Mouse (Mus musculus) erythroblast, embryonic 14.5 days (primary cell): Measurements from ENCODE around the gene Nat14. TPM values are rescaled to one million over a fixed set of nuclear protein-coding genes. Genes with fewer than 3 reads are reported as not detected.

ENCODE experiments used
- H3K27me3 ChIP-seq: 2 replicates; pipeline ENCODE4 v1.6.1; 2012; ENCODE audit warnings: inconsistent platforms; ENCODE audit not compliant: control insufficient read depth
- H3K36me3 ChIP-seq: 2 replicates; pipeline ENCODE4 v1.6.1; 2012; ENCODE audit warnings: mild to moderate bottlenecking, inconsistent platforms; ENCODE audit not compliant: control insufficient read depth
- H3K4me1 ChIP-seq: 2 replicates; pipeline ENCODE4 v1.6.1; 2012; ENCODE audit warnings: inconsistent platforms; ENCODE audit not compliant: control insufficient read depth
- H3K4me3 ChIP-seq: replicated peaks from 2 replicates; pipeline ENCODE3; 2012; ENCODE audit warnings: moderate library complexity, mild to moderate bottlenecking, inconsistent platforms
- H3K9me3 ChIP-seq: 2 replicates; pipeline ENCODE4 v1.6.1; 2012; ENCODE audit warnings: low read length, inconsistent platforms, mixed read lengths; ENCODE audit not compliant: control insufficient read depth
- GATA1 ChIP-seq: IDR thresholded peaks from 2 replicates; pipeline ENCODE4 v1.6.1; 2012; ENCODE audit warnings: low read length, inconsistent platforms, mixed read lengths
- TAL1 ChIP-seq: IDR thresholded peaks from 3 replicates; pipeline ENCODE4 v1.6.1; 2012; ENCODE audit warnings: low read length, inconsistent platforms, mixed read lengths
- polyA plus RNA-seq: library from polyadenylated mRNA; stranded (reverse); fragments of >175 nt; gene quantifications from 2 replicates; pipeline ENCODE4 v1.2.3, GENCODE M21; 2012

Nat14 gene
- polyA plus RNA-seq, 1 experiment, result 0.51 TPM

DNA sequence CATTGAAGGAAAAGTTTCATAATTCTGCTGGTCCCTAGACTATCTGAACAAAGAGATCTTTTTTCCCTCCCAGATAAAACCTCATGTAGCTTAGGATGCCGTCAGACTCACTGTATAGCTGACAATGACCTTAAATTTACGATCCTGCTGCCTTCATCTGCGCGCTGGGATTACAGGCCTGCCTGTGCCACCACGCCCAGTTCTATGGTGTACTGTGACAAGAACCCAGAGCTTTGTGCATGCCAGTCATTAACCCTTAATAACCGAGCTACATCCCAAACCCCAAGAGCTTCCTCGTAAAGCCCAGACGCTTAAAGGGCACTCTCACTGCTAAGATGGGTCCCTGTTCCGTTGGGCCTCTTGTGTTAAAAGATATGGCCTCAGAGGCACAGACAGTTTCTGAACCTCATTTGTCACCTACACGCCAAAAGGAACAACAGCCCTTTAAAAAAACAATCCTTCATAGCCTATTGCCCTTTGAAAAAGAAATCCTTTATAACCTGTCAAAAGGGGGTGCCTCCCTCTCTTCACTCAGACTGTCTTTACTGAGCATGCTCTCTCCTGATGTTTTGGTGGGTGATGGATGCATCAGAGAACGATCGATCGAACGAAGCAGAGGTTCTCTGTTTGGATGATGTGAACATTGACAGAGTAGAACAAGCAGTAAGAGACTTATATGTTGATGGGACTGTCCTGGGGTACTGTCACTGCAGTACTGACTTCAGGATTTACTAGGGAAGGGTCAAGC, 6.0 kb upstream of the Nat14 start:
- Histone ChIP-seq H3K9me3 (peaks cover 5% of the 10 kb centered on the region), H3K36me3 (peaks cover 44% of the 10 kb centered on the region), H3K4me1 (peaks cover 35% of the 10 kb centered on the region), H3K4me3 (peak overlapping the region; percentile 94), H3K27me3 (no peaks in the 10 kb centered on the region)
- no peak for TF ChIP-seq TAL1

DNA sequence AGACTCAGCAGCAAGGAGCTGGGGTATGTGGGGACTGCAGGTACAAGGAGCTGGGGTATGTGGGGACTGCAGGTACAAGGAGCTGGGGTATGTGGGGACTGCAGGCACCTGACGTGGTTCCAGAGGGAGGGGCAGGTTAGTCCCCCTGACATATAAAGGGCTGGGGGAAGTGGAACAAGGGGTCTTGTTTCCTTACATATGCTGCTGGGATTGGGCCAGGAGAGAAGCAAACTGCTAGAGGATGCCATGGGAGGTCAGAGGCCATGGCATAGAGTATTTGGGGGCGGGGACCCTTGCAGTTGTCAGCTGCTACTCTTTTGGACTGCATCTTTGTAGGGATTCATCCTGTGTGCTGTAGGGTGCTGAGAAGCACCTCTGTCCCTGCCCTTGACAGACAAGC, 4.3 kb upstream of the Nat14 start:
- no peak overlapping the region for H3K4me3 ChIP-seq
- peaks cover 47% of the 10 kb centered on the region for H3K36me3 ChIP-seq
- peaks cover 5% of the 10 kb centered on the region for H3K9me3 ChIP-seq
- H3K27me3 ChIP-seq, result peaks cover 11% of the 10 kb centered on the region
- TF ChIP-seq TAL1 (no peak), GATA1 (no peak)
- H3K4me1 ChIP-seq, result peaks cover 42% of the 10 kb centered on the region

DNA sequence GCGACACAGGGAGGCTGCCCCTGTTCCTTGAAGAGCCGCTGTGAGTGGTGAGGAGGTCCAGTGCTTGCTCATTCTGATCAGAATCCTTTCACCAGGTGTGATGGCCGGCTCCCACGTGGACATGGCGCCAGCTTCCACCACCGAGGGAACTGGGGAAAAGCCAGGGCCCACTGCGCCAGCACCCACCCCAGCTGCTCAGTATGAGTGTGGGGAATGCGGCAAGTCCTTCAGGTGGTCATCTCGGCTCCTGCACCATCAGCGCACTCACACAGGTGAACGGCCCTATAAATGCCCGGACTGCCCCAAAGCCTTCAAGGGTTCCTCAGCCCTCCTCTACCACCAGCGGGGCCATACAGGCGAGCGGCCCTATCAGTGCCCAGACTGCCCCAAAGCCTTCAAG, 3.1 kb upstream of the Nat14 start:
- Histone ChIP-seq H3K4me3 (no peak overlapping the region), H3K9me3 (peaks cover 5% of the 10 kb centered on the region), H3K36me3 (peaks cover 47% of the 10 kb centered on the region), H3K27me3 (peaks cover 23% of the 10 kb centered on the region), H3K4me1 (peaks cover 44% of the 10 kb centered on the region)
- TF ChIP-seq TAL1, result no peak
- TF ChIP-seq GATA1, result no peak

DNA sequence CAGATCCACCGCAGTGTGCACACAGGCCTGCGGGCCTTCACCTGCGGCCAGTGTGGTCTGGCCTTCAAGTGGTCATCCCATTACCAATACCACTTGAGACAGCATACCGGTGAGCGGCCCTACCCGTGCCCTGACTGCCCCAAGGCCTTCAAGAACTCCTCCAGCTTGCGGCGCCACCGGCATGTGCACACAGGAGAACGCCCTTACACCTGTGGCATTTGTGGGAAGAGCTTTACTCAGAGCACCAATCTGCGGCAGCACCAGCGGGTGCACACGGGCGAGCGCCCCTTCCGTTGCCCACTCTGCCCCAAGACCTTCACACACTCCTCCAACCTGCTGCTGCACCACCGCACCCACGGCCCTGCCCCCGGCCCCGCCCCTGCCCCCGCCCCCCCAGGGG, 2.7 kb upstream of the Nat14 start:
- Histone ChIP-seq H3K4me3 (no peak overlapping the region), H3K9me3 (peaks cover 7% of the 10 kb centered on the region), H3K36me3 (peaks cover 47% of the 10 kb centered on the region), H3K27me3 (peaks cover 27% of the 10 kb centered on the region), H3K4me1 (peaks cover 45% of the 10 kb centered on the region)
- TF ChIP-seq TAL1 (no peak), GATA1 (no peak)

DNA sequence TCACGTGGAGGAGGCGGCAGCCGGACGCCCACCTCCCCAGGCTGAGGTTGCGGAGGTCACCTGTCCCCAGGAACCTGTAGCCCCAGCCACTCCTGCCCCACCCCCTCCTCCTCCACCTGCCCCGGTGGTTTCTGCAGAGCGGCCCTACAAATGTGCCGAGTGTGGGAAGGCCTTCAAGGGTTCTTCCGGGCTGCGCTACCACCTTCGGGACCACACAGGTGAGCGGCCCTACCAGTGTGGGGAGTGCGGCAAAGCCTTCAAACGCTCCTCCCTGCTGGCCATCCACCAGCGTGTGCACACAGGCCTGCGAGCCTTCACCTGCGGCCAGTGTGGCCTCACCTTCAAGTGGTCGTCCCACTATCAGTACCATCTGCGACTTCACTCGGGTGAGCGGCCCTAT, 1.9 kb upstream of the Nat14 start:
- Histone ChIP-seq H3K4me1 (peaks cover 36% of the 10 kb centered on the region), H3K4me3 (no peak overlapping the region), H3K9me3 (peaks cover 7% of the 10 kb centered on the region), H3K27me3 (peaks cover 36% of the 10 kb centered on the region), H3K36me3 (peaks cover 47% of the 10 kb centered on the region)
- no peak for TF ChIP-seq GATA1
- no peak for TF ChIP-seq TAL1

DNA sequence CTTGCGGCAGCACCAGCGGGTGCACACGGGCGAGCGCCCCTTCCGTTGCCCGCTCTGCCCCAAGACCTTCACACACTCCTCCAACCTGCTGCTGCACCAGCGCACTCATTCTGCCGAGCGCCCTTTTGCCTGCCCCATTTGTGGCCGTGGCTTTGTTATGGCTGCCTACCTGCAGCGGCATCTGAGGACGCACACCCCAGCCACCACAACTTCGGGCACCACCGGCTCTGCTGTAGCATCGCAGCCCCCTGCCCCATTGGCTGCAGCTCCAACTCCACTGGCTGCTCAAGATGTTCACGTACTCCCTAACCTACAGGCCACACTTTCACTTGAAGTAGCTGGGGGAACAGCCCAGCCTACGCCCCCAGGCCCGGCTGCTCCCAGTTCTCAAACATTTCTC, 1.3 kb upstream of the Nat14 start:
- Histone ChIP-seq H3K36me3 (peaks cover 47% of the 10 kb centered on the region), H3K27me3 (peaks cover 41% of the 10 kb centered on the region), H3K9me3 (peaks cover 7% of the 10 kb centered on the region), H3K4me1 (peaks cover 36% of the 10 kb centered on the region), H3K4me3 (no peak overlapping the region)
- TF ChIP-seq GATA1 (no peak), TAL1 (no peak)

DNA sequence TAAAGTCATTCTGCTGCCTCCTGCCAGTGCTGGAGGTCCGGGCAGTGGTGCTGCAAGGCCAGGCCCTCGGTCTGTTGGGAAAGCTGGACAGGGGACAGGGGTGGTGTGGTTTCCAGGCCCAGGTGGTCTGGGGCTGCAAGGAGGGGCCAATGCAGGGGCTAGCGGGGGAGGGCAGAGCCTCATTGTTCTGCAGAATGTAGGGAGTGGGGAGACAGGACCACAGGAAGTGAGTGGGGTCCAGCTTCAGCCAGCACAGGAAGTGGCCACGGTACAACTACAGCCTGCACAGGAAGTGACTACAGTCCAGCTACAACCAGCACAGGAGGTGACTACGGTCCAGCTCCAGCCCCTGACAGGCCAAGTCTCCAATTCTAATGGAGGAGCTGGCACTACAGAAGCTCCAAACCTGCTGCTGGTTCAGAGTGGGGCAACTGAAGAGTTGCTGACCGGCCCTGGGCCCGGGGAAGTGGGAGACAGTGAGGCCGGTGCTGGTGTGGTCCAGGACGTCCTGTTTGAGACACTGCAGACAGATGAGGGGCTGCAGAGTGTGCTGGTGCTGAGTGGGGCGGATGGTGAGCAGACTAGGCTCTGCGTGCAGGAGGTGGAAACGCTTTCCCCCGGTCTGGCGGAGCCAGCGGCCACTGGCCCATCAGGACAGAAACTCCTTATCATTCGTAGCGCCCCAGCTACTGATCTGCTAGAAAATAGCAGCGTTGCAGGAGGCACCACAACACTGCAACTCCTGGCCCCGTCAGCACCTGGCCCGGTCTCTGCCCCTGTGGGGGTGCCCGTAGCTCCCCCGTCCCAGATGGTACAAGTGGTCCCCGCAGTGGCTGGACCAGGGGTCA, 628 bp upstream of the Nat14 start:
- Histone ChIP-seq H3K4me1 (peaks cover 29% of the 10 kb centered on the region), H3K36me3 (peaks cover 47% of the 10 kb centered on the region), H3K9me3 (peaks cover 7% of the 10 kb centered on the region), H3K27me3 (peaks cover 48% of the 10 kb centered on the region), H3K4me3 (no peak overlapping the region)
- no peak for TF ChIP-seq GATA1
- no peak for TF ChIP-seq TAL1

DNA sequence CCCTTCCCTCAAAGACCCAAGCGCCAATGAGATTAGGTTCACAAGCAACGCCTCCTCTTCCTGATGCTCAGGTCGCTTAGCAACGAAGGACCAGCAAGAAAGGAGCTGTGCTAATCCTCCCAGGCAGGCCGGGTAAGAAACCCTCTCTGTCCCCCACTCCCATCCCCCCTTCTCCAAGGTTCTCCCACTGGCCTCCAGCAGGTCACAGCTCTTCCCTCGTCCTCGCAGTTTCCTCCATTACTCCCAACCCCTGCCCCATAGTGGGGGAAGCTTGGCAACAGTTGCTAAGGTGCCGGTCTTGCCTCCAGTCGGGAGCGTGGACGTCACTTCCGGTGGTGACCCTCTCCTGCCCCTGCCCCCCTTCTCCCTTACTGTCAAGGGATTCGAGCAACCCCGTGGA, 680 bp downstream of the Nat14 start:
- no peak overlapping the region for H3K4me3 ChIP-seq
- H3K4me1 ChIP-seq, result peaks cover 16% of the 10 kb centered on the region
- TF ChIP-seq GATA1 (no peak), TAL1 (no peak)
- peaks cover 7% of the 10 kb centered on the region for H3K9me3 ChIP-seq
- peaks cover 37% of the 10 kb centered on the region for H3K36me3 ChIP-seq
- peaks cover 52% of the 10 kb centered on the region for H3K27me3 ChIP-seq

DNA sequence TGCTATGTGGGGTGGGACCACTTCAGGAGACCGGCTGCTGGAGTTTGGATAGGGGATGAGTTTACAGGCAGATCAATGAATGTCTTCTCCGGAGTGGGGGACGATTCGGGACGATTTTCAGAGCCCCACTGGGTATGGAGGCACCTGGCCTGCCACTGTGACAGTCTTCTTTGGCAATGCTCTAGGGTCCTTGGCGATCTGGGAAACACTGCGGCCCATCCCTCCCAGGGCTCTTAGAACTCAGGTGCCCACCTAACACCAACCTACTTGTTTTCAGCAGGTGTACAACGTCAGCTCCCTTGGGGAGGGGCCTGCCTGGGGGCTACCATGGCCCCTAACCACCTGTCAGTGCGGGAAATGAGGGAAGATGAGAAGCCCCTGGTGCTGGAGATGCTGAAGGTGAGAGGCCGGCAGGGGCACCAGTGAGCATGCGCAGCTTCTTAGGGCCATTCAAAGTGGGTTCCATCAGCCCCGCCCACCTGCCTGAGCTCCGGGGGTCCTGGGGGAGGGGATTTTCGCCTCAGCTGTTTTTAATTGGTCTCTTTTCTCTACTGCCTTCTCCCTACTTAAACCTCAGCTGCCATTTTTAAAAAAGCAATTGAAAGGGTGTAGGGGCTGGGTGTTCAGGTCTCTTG, 1.2 kb downstream of the Nat14 start:
- Histone ChIP-seq H3K27me3 (peaks cover 52% of the 10 kb centered on the region), H3K4me1 (peaks cover 14% of the 10 kb centered on the region), H3K9me3 (peaks cover 7% of the 10 kb centered on the region), H3K4me3 (no peak overlapping the region), H3K36me3 (peaks cover 31% of the 10 kb centered on the region)
- TF ChIP-seq TAL1 (no peak), GATA1 (no peak)
